Mouse (Mus musculus) ES-E14 (cell line): ENCODE data around the gene Rnf185.

Source experiments
- CHD2 ChIP-seq: IDR thresholded peaks from 2 replicates; pipeline ENCODE4 v1.6.1; 2014; ENCODE audit warnings: mild to moderate bottlenecking, low read depth, low read length, inconsistent platforms
- HCFC1 ChIP-seq: IDR thresholded peaks from 2 replicates; pipeline ENCODE4 v1.6.1; 2012; ENCODE audit warnings: low read length, inconsistent platforms, borderline replicate concordance; ENCODE audit not compliant: insufficient read depth
- ZC3H11A ChIP-seq: IDR thresholded peaks from 2 replicates; pipeline ENCODE4 v1.6.1; 2012; ENCODE audit warnings: low read depth, mild to moderate bottlenecking, inconsistent platforms, low read length, borderline replicate concordance
- ZNF384 ChIP-seq: IDR thresholded peaks from 2 replicates; pipeline ENCODE4 v1.6.1; 2012; ENCODE audit warnings: low read depth, low read length, inconsistent platforms

DNA sequence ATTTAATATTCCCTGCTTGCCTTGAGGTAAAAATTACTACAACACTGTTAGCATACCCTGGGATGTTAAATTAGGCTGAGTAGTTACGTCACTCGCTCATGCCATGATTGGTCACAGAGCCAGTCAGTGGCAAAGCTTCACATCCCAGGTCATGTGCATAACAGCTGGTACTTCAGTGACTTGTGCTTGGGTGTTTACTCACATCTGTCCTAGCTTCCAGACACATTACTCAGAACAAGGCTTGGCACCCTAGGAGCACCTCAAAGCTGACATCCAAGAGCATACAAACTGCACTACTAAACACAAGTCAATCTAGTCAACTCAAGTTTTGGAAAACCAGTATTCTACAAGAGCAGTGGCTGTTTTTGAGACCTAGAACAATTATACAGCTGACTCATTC is 9.1 kb downstream of the Rnf185 start:
- TF ChIP-seq CHD2: no peak
- TF ChIP-seq HCFC1: no peak
- no peak for TF ChIP-seq ZC3H11A
- no peak for TF ChIP-seq ZNF384
